Mouse (Mus musculus): ENCODE data around the gene Camk2d. TPM values are rescaled to one million over a fixed set of nuclear protein-coding genes. Genes with fewer than 3 reads are reported as not detected.

Gene Camk2d
- polyA plus RNA-seq, 1 experiment, result 25.3 TPM

GRCm38 (mm10) chr3:126688516-126688915 is 92.4 kb downstream of the Camk2d start:
- WGBS, result 63% methylated on average over 2 of the region's 2 CpGs
- peaks cover 2% of the 10 kb centered on the region; the same call in 1 of the 2 replicates for H3K4me1 ChIP-seq (ENCODE audit: control insufficient read depth, insufficient read depth, low read length)
- no peak overlapping the region for H3K27ac ChIP-seq (ENCODE audit: control insufficient read depth, insufficient read depth, low read depth, low read length, poor library complexity)
- H3K4me3 ChIP-seq (replicated peaks; ENCODE audit: control insufficient read depth, low read depth, low read length), result no peak overlapping the region
- TF ChIP-seq CTCF (IDR thresholded peaks at IDR 0.05; ENCODE audit: control insufficient read depth, insufficient read depth, low read length) (no peak), POLR2A (IDR thresholded peaks at IDR 0.05; ENCODE audit: borderline replicate concordance, control insufficient read depth, low read depth, low read length) (no peak)

GRCm38 (mm10) chr3:126690627-126691505 is 94.8 kb downstream of the Camk2d start:
- Histone ChIP-seq H3K4me1 (ENCODE audit: control insufficient read depth, insufficient read depth, low read length) (peaks cover 2% of the 10 kb centered on the region; the same call in 1 of the 2 replicates), H3K27ac (ENCODE audit: control insufficient read depth, insufficient read depth, low read depth, low read length, poor library complexity) (no peak overlapping the region), H3K4me3 (replicated peaks; ENCODE audit: control insufficient read depth, low read depth, low read length) (no peak overlapping the region)
- TF ChIP-seq CTCF (IDR thresholded peaks at IDR 0.05; ENCODE audit: control insufficient read depth, insufficient read depth, low read length) (no peak), POLR2A (IDR thresholded peaks at IDR 0.05; ENCODE audit: borderline replicate concordance, control insufficient read depth, low read depth, low read length) (no peak)
- 46% methylated on average over 13 of the region's 13 CpGs for WGBS

- Histone ChIP-seq H3K4me1 (ENCODE audit: control insufficient read depth, insufficient read depth, low read length) (peaks cover 2% of the 10 kb centered on the region; the same call in 1 of the 2 replicates), H3K4me3 (replicated peaks; ENCODE audit: control insufficient read depth, low read depth, low read length) (no peak overlapping the region), H3K27ac (ENCODE audit: control insufficient read depth, insufficient read depth, low read depth, low read length, poor library complexity) (no peak overlapping the region)
- WGBS, result 84% methylated on average over 2 of the region's 2 CpGs
- TF ChIP-seq POLR2A (IDR thresholded peaks at IDR 0.05; ENCODE audit: borderline replicate concordance, control insufficient read depth, low read depth, low read length) (no peak), CTCF (IDR thresholded peaks at IDR 0.05; ENCODE audit: control insufficient read depth, insufficient read depth, low read length) (no peak)
These were observed 95.5 kb downstream of the Camk2d start for GRCm38 (mm10) chr3:126691565-126691964.

GRCm38 (mm10) chr3:126692797-126693196 is 96.7 kb downstream of the Camk2d start:
- TF ChIP-seq POLR2A (IDR thresholded peaks at IDR 0.05; ENCODE audit: borderline replicate concordance, control insufficient read depth, low read depth, low read length), result no peak
- no peak for TF ChIP-seq CTCF (IDR thresholded peaks at IDR 0.05; ENCODE audit: control insufficient read depth, insufficient read depth, low read length)

GRCm38 (mm10) chr3:126693302-126693701 is 97.2 kb downstream of the Camk2d start:
- 2% methylated on average over 7 of the region's 7 CpGs for WGBS
- H3K4me3 ChIP-seq (replicated peaks; ENCODE audit: control insufficient read depth, low read depth, low read length), result peak overlapping the region; percentile 71
- TF ChIP-seq CTCF (IDR thresholded peaks at IDR 0.05; ENCODE audit: control insufficient read depth, insufficient read depth, low read length) (no peak), POLR2A (IDR thresholded peaks at IDR 0.05; ENCODE audit: borderline replicate concordance, control insufficient read depth, low read depth, low read length) (no peak)
- H3K27ac ChIP-seq (ENCODE audit: control insufficient read depth, insufficient read depth, low read depth, low read length, poor library complexity), result no peak overlapping the region; the same call in 1 of the 2 replicates
- H3K4me1 ChIP-seq (ENCODE audit: control insufficient read depth, insufficient read depth, low read length), result peaks cover 2% of the 10 kb centered on the region; the same call in 1 of the 2 replicates

More at GRCm38 (mm10) chr3:126692797-126693196, 96.7 kb downstream of the Camk2d start:
- WGBS, result 70% methylated on average over 8 of the region's 8 CpGs
- no peak overlapping the region for H3K27ac ChIP-seq (ENCODE audit: control insufficient read depth, insufficient read depth, low read depth, low read length, poor library complexity)
- H3K4me3 ChIP-seq (replicated peaks; ENCODE audit: control insufficient read depth, low read depth, low read length), result no peak overlapping the region
- H3K4me1 ChIP-seq (ENCODE audit: control insufficient read depth, insufficient read depth, low read length), result peaks cover 2% of the 10 kb centered on the region; the same call in 1 of the 2 replicates

GRCm38 (mm10) chr3:126695456-126696293 is 99.6 kb downstream of the Camk2d start:
- no peak overlapping the region for H3K27ac ChIP-seq (ENCODE audit: control insufficient read depth, insufficient read depth, low read depth, low read length, poor library complexity)

GRCm38 (mm10) chr3:126696620-126697019 is 100.5 kb downstream of the Camk2d start:
- WGBS, result 26% methylated on average over 6 of the region's 6 CpGs
- Histone ChIP-seq H3K4me3 (replicated peaks; ENCODE audit: control insufficient read depth, low read depth, low read length) (no peak overlapping the region), H3K4me1 (ENCODE audit: control insufficient read depth, insufficient read depth, low read length) (peaks cover 2% of the 10 kb centered on the region; the same call in 1 of the 2 replicates), H3K27ac (ENCODE audit: control insufficient read depth, insufficient read depth, low read depth, low read length, poor library complexity) (peak overlapping the region; percentile 43; the same call in 1 of the 2 replicates)
- TF ChIP-seq POLR2A (IDR thresholded peaks at IDR 0.05; ENCODE audit: borderline replicate concordance, control insufficient read depth, low read depth, low read length), result no peak
- no peak for TF ChIP-seq CTCF (IDR thresholded peaks at IDR 0.05; ENCODE audit: control insufficient read depth, insufficient read depth, low read length)

More at GRCm38 (mm10) chr3:126695456-126696293, 99.6 kb downstream of the Camk2d start:
- TF ChIP-seq POLR2A (IDR thresholded peaks at IDR 0.05; ENCODE audit: borderline replicate concordance, control insufficient read depth, low read depth, low read length), result no peak
- TF ChIP-seq CTCF (IDR thresholded peaks at IDR 0.05; ENCODE audit: control insufficient read depth, insufficient read depth, low read length), result no peak
- Histone ChIP-seq H3K4me3 (replicated peaks; ENCODE audit: control insufficient read depth, low read depth, low read length) (no peak overlapping the region), H3K4me1 (ENCODE audit: control insufficient read depth, insufficient read depth, low read length) (peaks cover 2% of the 10 kb centered on the region; the same call in 1 of the 2 replicates)
- 81% methylated on average over 12 of the region's 12 CpGs for WGBS
